Mouse (Mus musculus): ENCODE results near the gene Mecom. TPM values are rescaled to one million over a fixed set of nuclear protein-coding genes. Genes with fewer than 3 reads are reported as not detected.

Mecom gene
- polyA plus RNA-seq, 1 experiment from 2014 or later = 77.5 TPM

DNA sequence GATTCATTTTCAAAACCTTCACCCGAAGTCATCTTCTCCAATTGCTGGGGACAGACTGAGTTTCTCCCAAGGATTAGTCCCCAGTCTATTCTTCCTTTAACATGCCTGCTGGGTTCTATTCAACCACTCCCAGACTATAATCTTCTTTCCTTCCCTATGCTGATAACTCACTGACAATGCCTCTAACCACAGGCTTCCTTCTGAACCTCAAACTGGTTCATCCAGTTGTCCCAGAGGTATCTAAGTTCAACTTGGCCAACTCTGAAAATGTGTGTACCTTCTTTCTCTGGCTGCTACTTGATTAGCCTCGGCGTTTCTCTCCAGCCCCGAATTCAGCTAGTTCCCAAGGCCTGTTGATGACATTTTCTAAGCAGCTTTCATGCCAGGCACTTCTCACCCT is 499.7 kb downstream of the Mecom start:
- H3K27me3 ChIP-seq (ENCODE audit: insufficient read depth, low read length) = no peaks in the 10 kb centered on the region
- no peaks in the 10 kb centered on the region for H3K9me3 ChIP-seq (ENCODE audit: low read depth, low read length)
- TF ChIP-seq CTCF (IDR thresholded peaks at IDR 0.05; ENCODE audit: low read depth) = no peak
- no peak overlapping the region for H3K27ac ChIP-seq (ENCODE audit: low read depth)
- ATAC-seq (ENCODE audit: insufficient read depth) (no peak), DNase-seq (no peak)
- 51% methylated on average over 4 of the region's 4 CpGs for WGBS
- no peaks in the 10 kb centered on the region for H3K36me3 ChIP-seq (ENCODE audit: insufficient read depth)
- no peaks in the 10 kb centered on the region for H3K4me1 ChIP-seq (ENCODE audit: insufficient read depth)
- H3K4me3 ChIP-seq (ENCODE audit: low read depth, low read length) = no peak overlapping the region
- H3K9ac ChIP-seq = no peak overlapping the region
- no peak overlapping the region for H3K4me2 ChIP-seq

DNA sequence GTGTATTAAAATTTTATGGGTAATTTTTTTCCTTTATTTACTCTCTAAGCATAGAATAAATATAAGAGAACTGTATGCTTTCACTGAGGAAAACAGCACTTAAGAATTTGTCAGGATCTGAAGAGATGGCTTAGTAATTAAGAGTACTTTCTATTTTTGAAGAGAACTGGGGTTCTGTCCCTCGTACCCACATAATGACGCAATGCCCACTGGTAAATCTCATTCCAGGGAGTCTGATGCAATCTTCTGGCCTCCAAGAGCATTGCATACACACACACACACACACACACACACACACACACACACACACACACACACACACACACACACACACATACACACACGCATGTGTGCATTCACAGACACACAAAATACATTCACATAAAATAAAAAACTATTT is 504.3 kb downstream of the Mecom start:
- Histone ChIP-seq H3K4me1 (ENCODE audit: insufficient read depth) (no peaks in the 10 kb centered on the region; the same call in 1 of the 2 replicates), H3K36me3 (ENCODE audit: insufficient read depth) (no peaks in the 10 kb centered on the region), H3K9me3 (ENCODE audit: low read depth, low read length) (no peaks in the 10 kb centered on the region), H3K4me2 (no peak overlapping the region), H3K27me3 (ENCODE audit: insufficient read depth, low read length) (no peaks in the 10 kb centered on the region), H3K9ac (no peak overlapping the region), H3K27ac (ENCODE audit: low read depth) (no peak overlapping the region), H3K4me3 (ENCODE audit: low read depth, low read length) (no peak overlapping the region)
- ATAC-seq (ENCODE audit: insufficient read depth) (no peak), DNase-seq (no peak)
- 81% methylated on average over 3 of the region's 3 CpGs for WGBS
- TF ChIP-seq CTCF (IDR thresholded peaks at IDR 0.05; ENCODE audit: low read depth) = no peak

DNA sequence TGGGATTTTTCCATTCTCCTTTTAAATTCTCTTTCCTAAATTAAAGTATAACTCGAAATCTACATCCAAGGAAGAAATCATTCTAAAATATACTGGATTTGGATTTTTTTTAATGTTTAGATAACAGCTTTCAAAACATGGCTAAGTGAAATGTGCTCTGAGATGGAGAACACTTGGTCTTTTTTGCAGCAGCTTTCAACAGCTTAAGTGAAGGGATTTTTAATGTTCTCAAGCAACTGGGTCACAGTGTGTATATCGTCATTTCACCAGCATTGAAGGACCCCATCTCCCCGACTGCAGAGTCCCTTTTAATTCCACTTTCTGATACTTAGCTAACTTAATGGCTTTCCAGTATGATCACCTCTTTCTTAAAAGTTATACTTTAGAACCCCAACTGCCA is 509.3 kb downstream of the Mecom start:
- Histone ChIP-seq H3K9ac (no peak overlapping the region), H3K27ac (ENCODE audit: low read depth) (no peak overlapping the region), H3K4me1 (ENCODE audit: insufficient read depth) (no peaks in the 10 kb centered on the region; the same call in 1 of the 2 replicates), H3K27me3 (ENCODE audit: insufficient read depth, low read length) (no peaks in the 10 kb centered on the region), H3K9me3 (ENCODE audit: low read depth, low read length) (no peaks in the 10 kb centered on the region), H3K4me2 (no peak overlapping the region), H3K36me3 (ENCODE audit: insufficient read depth) (no peaks in the 10 kb centered on the region), H3K4me3 (ENCODE audit: low read depth, low read length) (no peak overlapping the region)
- TF ChIP-seq CTCF (IDR thresholded peaks at IDR 0.05; ENCODE audit: low read depth) = no peak
- DNase-seq = peak; percentile 65
- ATAC-seq (ENCODE audit: insufficient read depth) = no peak
- whole genome bisulfite sequencing = 27% methylated on average over 3 of the region's 3 CpGs

DNA sequence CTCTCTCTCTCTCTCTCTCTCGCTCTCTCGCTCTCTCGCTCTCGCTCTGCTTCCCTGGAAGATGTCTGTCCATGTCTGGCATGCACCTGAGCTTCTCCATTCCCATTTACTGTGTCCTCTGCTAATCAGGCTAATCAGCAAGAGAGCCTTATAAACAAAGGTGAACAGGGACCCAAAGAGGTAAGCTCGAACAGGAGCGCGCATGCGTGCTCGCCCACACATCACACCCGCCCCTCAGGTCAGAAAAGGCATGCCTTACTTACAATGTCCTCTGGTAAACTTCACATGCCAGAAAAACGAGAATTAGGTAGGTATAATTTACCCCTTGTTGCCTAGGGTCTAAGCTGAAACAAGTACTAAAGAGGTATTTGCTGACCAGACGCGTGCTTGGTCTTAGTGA is 527.8 kb downstream of the Mecom start:
- H3K36me3 ChIP-seq (ENCODE audit: insufficient read depth) = no peaks in the 10 kb centered on the region
- no peaks in the 10 kb centered on the region for H3K27me3 ChIP-seq (ENCODE audit: insufficient read depth, low read length)
- H3K4me3 ChIP-seq (ENCODE audit: low read depth, low read length) = no peak overlapping the region
- H3K4me1 ChIP-seq (ENCODE audit: insufficient read depth) = peaks cover 17% of the 10 kb centered on the region; the same call in 1 of the 2 replicates
- H3K9me3 ChIP-seq (ENCODE audit: low read depth, low read length) = no peaks in the 10 kb centered on the region
- no peak for DNase-seq
- peak overlapping the region; percentile 13; the same call in 1 of the 2 replicates for H3K4me2 ChIP-seq
- ATAC-seq (ENCODE audit: insufficient read depth) = no peak
- H3K27ac ChIP-seq (ENCODE audit: low read depth) = peak overlapping the region; percentile 44
- no peak overlapping the region for H3K9ac ChIP-seq
- 78% methylated on average over 13 of the region's 13 CpGs for WGBS
- TF ChIP-seq CTCF (IDR thresholded peaks at IDR 0.05; ENCODE audit: low read depth) = no peak

DNA sequence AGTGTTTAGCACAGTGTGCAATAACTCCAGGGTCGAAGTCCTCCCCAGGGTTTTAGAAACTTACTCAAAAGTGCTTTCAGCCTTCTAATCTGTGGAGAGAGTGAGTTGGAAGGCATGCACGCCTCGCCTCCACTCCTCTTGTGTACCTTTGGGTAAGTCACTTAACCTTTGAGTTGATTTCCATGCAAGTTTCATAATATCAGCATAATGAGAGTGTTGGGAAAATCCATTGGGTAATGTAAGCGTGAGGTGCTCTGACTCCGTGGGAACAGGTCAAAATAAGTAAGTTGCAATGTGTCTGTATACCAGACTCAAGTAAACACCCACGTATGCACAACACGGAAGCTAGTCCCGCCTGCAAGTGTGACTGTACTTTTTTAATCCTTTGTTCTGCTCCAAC is 528.4 kb downstream of the Mecom start:
- Histone ChIP-seq H3K4me3 (ENCODE audit: low read depth, low read length) (no peak overlapping the region), H3K36me3 (ENCODE audit: insufficient read depth) (no peaks in the 10 kb centered on the region), H3K27me3 (ENCODE audit: insufficient read depth, low read length) (no peaks in the 10 kb centered on the region), H3K9me3 (ENCODE audit: low read depth, low read length) (no peaks in the 10 kb centered on the region), H3K9ac (no peak overlapping the region), H3K4me2 (peak overlapping the region; percentile 13; the same call in 1 of the 2 replicates), H3K4me1 (ENCODE audit: insufficient read depth) (peaks cover 17% of the 10 kb centered on the region; the same call in 1 of the 2 replicates), H3K27ac (ENCODE audit: low read depth) (peak overlapping the region; percentile 44)
- 49% methylated on average over 8 of the region's 8 CpGs for WGBS
- TF ChIP-seq CTCF (IDR thresholded peaks at IDR 0.05; ENCODE audit: low read depth) = no peak
- ATAC-seq (ENCODE audit: insufficient read depth) = no peak
- no peak for DNase-seq

DNA sequence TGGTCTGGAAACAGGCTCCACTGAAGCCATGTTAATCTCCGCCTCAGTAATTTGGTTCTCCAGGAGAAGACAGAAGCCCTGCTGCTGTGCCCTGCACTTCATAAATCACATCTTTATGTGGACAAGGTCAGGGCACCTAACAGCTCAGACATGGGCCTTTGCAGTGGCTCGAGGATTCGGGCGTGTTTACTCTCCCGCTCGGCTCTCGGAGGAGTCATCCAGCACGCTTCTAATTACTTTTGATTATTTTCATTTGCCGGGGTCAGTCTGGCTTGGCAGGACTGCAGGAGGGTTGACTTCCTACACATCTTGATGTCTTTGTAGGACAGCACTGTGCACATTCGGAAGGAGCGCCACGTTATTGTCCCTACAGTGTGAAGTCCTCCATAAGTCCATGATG is 529.6 kb downstream of the Mecom start:
- Histone ChIP-seq H3K4me1 (ENCODE audit: insufficient read depth) (peaks cover 17% of the 10 kb centered on the region; the same call in 1 of the 2 replicates), H3K9ac (peak overlapping the region; percentile 23; the same call in 1 of the 2 replicates), H3K27ac (ENCODE audit: low read depth) (peak overlapping the region; percentile 38; the same call in 1 of the 2 replicates), H3K9me3 (ENCODE audit: low read depth, low read length) (no peaks in the 10 kb centered on the region), H3K27me3 (ENCODE audit: insufficient read depth, low read length) (no peaks in the 10 kb centered on the region), H3K36me3 (ENCODE audit: insufficient read depth) (no peaks in the 10 kb centered on the region), H3K4me2 (peak overlapping the region; percentile 38), H3K4me3 (ENCODE audit: low read depth, low read length) (no peak overlapping the region)
- DNase-seq (peak; percentile 74), ATAC-seq (ENCODE audit: insufficient read depth) (peak; percentile 38)
- WGBS = 8% methylated on average over 12 of the region's 12 CpGs
- no peak for TF ChIP-seq CTCF (IDR thresholded peaks at IDR 0.05; ENCODE audit: low read depth)

DNA sequence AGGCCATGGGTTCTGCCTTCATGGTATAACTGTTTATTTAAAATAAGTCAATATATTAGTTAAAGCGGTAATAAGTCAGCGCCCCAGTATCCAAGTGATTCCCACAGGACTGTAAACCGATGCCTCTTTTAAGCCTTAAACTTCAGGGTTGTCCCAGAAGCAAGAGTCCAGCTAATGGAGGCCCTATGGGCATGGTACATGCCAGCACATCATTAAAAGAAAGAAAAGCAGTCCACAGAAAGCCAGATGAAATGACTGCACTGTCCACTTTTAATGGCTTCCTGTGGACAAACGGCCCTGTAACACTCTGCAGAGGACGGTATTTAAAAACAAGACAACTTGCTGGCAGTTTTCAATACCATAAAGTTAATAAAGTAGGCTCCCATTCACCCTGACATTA is 531.0 kb downstream of the Mecom start:
- 73% methylated on average over 5 of the region's 5 CpGs for WGBS
- no peak overlapping the region for H3K9ac ChIP-seq
- no peak for ATAC-seq (ENCODE audit: insufficient read depth)
- no peaks in the 10 kb centered on the region for H3K9me3 ChIP-seq (ENCODE audit: low read depth, low read length)
- H3K4me1 ChIP-seq (ENCODE audit: insufficient read depth) = peaks cover 17% of the 10 kb centered on the region; the same call in 1 of the 2 replicates
- no peaks in the 10 kb centered on the region for H3K27me3 ChIP-seq (ENCODE audit: insufficient read depth, low read length)
- DNase-seq = no peak
- TF ChIP-seq CTCF (IDR thresholded peaks at IDR 0.05; ENCODE audit: low read depth) = no peak
- H3K27ac ChIP-seq (ENCODE audit: low read depth) = no peak overlapping the region
- no peak overlapping the region for H3K4me2 ChIP-seq
- no peak overlapping the region for H3K4me3 ChIP-seq (ENCODE audit: low read depth, low read length)
- no peaks in the 10 kb centered on the region for H3K36me3 ChIP-seq (ENCODE audit: insufficient read depth)
